Mouse (Mus musculus): ENCODE data around the gene Icam1.

DNA sequence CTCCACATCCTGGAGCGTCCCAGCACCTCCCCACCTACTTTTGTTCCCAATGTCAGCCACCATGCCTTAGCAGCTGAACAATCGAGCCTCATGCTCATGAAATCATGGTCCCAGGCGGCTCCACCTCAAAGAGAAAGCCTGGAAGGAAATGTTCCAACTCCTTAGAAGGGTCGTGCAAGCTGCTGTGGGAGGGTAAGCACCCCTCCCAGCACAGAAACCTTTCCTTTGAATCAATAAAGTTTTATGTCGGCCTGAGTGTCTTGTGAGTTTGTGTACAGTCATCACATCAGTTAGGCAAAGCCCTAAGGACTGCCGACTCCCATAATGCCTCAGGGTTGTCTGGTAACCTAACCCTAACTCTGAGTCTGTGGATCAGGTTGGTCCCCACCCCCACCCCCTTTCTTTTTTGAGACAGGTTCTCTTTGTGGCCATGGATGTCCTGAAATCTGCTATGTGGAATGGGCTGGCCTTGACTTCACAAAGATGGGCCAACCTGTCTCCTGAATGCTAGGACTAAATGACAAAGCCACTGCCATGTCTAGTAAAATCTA is 12.8 kb downstream of the Icam1 start:
- TF ChIP-seq POLR2A (IDR thresholded peaks at IDR 0.05; ENCODE audit: borderline replicate concordance, low read depth, low read length) (no peak), CTCF (IDR thresholded peaks at IDR 0.05; ENCODE audit: low read depth, low read length) (no peak)

All from bone marrow macrophage, adult 2 months (primary cell).